Mouse (Mus musculus): Measurements from ENCODE around the gene Mapk1.

DNA sequence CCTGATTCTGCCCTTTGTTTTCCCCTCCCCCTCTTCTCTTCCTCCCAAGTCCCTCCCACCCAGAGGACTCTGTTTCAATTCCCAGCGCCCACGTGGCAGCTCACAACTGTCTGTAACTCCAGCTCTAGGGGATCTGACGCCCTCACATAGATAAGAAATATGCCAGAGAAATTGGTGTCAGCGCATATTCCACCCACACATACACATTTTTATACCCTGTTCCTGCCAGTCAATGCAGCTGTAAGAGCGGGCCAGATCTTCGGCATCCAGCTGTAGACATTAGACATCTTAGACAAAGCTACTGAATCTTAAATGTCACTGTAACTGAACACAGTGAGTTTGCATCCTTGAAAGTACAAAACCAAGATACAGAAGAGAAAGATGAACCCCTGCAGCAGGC, 23.3 kb upstream of the Mapk1 start:
- TF ChIP-seq CTCF (IDR thresholded peaks at IDR 0.05; ENCODE audit: insufficient read depth, low read depth, low read length) (no peak), POLR2A (IDR thresholded peaks at IDR 0.05; ENCODE audit: insufficient read depth, low read depth, low read length) (no peak)

Data from olfactory bulb, adult 2 months (tissue).